Mouse (Mus musculus): ENCODE data around the gene Alox12b. TPM values are rescaled to one million over a fixed set of nuclear protein-coding genes. Genes with fewer than 3 reads are reported as not detected.

The Alox12b gene
- total RNA-seq, 2 experiments from 2014 or later: not detected

DNA sequence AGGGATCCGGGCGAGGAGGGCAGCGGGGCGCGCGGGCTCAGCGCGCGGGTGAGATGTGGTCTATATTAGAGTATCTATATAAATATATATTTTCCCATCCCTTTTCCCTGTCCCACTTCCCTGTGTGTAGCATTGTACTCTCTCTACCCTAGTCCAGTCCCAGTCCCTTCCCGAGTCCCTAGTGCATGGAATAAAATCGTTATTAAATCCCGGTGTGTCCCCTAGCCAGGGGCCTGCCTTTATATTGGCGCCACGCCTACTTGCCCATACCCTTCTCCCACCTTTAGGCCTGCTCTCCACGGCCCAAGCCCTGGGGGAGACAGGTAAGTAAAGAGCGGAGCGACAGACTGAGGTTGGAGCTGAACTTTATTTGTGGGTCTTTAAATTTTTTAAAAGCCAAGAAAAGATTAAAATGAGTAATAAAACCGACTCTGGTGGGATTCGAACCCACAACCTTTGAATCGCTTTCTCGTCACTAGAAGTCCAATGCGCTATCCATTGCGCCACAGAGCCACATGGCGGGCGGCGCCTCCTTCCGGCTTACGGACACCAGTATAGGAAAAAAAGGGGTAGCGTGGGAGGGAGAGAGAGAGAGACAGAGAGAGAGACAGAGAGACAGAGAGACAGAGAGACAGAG, 33.6 kb upstream of the Alox12b start:
- DNase-seq: peak; percentile 92 to 95

DNA sequence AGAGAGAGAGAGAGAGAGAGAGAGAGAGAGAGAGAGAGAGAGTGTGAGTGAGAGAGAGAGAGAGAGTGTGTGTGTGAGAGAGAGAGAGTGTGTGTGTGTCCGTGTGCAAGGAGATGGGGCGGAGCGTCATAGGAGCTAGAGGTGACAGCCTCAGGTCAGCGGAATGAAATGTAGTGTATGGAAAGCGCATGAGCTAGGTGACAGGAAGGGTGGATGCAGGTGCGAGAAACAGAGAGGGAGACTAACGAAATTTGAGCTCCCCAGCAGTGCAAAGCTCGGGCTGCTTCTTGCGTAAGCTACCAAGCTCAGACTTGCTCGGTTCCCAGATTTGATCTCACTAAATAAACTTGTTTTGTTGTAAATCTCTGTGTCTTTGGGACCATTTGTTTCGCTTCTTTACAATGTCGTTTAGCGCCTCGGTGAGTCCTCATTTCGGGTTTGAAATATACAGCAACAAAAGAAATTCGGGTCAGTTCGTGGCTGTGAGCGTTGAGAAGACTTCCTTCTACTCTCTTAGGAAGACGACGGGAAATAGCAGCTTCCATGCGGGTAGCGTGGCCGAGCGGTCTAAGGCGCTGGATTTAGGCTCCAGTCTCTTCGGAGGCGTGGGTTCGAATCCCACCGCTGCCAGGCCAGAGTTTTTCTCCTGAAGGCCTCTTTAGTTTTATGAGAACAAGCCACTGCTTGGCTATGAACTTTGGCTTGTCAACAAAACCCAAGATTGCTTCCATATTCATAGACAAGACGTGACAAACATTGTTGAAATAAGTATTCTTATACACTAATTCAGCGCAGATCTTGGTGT, 32.9 kb upstream of the Alox12b start:
- DNase-seq: peak; percentile 92 to 96

DNA sequence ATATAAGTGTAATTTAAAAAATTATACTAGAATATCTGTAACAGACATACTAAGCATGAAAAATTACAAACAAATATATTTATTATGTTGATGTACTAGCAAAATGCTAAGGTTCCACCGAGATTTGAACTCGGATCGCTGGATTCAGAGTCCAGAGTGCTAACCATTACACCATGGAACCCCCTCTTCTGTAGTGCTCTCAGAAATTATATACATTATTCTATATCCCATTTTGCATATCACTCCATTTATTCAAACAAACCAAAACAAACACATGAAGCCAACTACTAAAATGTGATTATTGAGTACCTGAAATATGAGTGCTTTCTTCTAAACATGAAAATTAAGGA, 32.3 kb upstream of the Alox12b start:
- DNase-seq: peak; percentile 69 to 90

DNA sequence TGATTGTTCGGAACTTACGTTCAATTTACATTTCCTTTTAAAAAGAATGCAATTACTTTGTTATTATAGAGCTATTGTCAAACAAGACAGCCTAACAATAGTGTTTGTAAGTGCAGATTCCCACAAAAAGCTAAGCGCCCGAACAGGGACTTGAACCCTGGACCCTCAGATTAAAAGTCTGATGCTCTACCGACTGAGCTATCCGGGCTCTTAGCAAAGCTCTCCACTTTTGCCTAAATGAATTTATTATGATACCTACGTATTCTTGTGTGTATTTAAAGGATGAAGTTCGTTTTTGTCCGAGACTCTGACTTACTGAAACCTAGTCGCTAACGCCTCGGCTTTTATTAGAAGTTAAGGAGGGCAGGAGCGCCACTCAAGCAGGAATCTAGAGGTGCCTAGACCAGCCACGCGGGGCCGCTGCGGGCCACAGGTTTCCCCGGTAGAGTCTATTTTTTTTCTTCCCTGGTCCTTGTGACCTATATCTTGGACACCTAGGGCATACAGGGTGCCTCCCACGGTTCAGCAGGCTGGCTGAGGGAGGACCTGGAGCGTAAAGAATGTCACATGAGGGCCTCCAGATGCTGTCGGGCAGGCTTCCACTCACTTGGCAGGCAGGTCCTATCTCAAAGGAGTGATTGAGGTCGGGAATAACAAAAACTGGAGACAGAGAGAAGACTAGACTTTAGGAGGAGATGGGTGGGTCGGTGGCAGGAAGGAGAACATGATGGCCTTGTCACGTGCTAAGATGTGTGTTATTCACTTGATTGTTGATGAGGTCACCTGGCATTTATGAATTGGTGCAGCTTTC, 31.5 kb upstream of the Alox12b start:
- peak; percentile 85 to 92 for DNase-seq

DNA sequence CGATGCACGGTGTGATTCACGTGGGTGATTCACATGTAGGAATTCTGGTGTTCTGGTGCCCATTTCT, 31.1 kb upstream of the Alox12b start, which contains the start of gene Aloxe3:
TSS of gene Aloxe3 (plus strand) at position 45 of the 67 bp plus-strand sequence.
- DNase-seq: no peak

DNA sequence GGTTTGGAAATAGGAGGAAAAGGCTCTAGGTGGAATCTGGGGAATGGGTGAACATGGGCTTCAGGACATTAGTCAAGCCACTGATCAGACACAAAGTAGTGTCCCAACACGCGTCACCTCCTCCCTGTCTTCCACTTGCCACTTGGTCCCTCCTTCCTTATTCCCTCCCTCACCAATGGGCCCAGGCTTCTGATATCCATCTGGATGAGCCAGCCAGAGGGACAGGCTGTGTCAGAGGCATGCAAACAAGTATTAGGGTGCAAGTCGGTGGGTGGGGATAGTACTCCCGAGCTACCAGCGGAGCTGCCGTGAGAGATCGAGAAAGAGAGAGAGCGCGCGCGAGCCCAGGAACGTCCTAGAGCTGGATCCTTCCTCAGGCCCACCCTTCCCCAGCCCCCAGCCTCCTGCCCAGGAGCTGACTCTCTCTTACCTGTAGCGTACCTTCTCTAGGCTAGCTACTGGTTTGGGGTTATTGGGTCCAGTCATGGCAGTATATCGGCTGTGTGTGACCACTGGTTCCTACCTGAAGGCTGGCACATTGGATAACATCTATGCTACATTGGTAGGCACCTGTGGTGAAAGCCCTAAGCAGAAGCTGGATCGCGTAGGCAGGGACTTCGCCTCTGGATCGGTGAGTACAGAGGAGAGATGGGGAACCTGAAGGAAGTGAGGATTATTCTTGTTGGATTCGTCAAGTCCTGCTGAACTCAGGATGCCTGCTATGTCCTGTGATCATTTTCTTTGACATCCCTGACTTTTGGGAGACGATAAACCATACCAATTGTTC, 30.7 kb upstream of the Alox12b start:
- DNase-seq: no peak

DNA sequence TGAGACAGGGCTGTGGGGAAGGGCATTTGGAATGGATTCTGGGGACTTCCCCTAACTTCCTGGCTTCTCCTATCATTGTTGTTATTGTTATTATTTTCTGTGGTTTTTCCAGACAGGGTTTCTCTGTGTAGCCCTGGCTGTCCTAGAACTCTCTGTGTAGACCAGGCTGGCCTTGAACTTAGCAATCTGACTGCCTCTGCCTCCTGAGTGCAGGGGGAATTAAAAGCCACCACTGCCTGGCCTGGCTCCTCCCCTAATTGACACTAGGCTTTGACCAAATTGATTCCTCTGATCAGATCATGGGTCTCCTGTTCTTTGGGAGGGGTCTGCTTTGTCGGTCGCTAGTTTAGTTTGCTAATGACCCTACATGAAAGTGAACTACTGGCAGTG, 30.1 kb upstream of the Alox12b start:
- DNase-seq: no peak

DNA sequence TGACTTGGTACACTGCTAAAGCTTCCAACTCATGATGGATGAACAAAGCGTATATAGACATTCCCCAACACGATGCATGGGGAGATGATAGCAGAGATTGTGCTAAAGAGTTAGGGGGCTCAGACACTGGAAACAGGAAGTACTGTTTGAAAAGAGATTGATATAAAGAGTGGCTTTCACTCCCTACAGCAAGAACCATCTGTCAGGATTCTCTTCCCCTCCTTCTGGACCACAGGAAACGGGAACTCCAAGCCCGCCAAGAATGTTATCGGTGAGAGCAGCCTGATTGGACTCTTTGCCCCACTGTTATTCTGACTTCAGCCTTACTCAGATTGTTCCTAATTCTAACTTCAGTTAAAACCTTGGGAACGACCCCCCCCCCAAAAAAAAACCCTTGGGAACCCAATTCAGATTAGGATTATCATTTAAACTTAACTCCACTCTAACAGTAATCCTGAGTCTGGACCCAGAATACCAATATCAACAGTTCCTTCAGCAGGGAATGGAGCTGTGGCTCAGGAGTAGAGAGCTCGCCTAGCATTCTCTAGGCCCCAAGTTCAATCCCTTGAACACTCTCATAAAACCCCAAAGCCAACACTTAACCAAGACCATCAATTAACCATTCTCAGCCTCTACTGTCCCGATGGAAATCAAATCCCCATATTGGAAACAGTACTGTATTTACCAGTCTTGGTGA, 28.2 kb upstream of the Alox12b start:
- no peak for DNase-seq

DNA sequence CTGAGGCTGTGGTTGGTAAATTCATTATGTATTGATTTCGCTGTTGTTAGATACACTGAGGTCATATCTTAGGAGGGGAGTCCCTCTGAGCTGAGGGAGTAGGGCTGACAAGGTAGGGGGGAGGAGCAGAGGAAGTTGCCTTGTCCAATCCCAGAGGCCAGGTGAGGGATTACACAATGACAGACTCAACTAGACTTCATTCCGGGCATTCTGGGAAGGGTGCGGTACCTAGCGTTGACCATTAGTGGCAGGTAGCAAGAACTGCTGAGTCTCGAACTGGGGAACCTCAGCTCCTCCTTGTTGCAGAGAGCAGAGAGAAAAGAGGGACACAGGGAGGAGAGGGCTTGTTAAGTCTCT, 23.2 kb upstream of the Alox12b start:
- DNase-seq: no peak

DNA sequence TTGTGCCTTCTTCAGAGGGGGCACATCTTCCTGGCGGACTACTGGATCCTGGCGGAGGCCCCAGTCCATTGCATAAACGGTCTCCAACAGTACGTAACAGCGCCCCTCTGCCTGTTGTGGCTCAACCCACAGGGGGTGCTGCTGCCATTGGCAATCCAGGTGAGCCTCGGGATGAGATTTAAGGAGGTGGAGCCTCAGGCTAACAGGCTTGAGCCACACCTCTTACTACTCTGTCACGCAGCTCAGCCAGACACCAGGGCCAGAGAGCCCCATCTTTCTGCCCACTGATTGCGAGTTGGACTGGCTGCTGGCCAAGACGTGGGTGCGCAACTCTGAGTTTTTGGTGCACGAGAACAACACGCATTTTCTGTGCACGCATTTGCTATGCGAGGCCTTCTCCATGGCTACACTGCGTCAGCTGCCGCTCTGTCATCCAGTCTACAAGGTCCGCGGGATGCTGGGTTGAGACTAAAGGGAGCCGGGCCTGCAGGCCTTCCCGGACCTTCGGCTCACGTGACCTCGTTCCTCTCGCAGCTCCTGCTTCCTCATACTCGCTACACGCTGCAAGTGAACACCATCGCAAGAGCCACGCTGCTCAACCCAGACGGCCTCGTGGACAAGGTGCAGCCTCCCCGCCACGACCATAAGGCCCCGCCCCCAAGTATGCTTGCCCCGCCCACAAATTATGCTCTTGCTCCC, 22.7 kb upstream of the Alox12b start:
- DNase-seq: peak; percentile 39 to 69

DNA sequence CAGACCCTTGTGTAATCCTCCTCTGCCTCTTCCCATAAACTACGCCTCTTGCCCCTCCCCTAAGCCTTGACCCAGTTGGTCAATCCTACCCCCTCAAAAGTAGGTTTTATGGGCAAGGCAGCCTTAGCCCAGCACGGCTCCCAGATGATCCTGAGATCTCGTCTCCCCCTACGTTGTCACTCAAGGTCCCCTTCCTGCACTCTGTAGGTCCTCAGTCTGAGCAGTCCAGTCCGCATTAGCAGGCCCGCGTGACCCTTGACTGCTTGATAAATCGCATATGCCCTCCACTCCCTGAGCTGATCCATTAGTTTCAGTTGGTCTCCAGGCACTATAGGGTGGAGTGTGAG, 22.2 kb upstream of the Alox12b start:
- no peak for DNase-seq

DNA sequence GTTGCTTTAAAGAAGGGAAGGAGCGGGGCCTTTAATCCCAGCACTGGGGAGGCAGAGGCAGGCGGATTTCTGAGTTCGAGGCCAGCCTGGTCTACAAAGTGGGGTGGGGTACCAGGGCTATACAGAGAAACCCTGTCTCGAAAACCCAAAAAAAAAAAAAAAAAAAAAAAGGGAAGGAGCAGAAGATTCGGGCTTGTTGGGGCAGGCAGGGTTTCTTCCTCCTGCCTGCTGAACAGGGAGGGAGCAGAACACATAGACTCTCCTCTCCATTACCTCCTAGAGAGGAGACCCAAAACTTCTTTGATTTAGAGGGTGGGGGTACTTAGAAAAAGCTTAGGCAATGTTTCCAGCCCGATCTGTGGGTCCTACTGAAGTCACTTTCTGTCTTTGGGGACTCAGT, 21.4 kb upstream of the Alox12b start:
- no peak for DNase-seq

DNA sequence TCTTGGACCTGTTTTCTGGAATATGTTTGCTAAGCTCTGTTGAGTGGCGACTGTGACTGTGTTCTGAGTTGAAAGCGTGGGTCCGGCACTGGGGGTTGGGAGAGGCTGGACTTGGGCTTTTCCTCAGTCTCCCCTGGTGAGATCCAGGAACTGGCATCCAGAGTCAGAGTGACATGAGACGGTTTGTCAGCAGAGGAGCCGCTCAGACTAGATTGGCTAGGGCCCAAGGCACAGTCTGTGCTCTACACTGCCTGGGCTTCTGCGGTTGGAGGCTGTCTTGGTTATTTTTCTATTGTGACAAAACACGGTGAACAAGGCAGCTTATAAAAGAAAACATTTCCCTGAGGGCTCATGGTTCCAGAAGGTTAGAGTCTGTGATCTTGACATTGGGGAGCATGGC, 9.2 kb upstream of the Alox12b start:
- no peak for DNase-seq

DNA sequence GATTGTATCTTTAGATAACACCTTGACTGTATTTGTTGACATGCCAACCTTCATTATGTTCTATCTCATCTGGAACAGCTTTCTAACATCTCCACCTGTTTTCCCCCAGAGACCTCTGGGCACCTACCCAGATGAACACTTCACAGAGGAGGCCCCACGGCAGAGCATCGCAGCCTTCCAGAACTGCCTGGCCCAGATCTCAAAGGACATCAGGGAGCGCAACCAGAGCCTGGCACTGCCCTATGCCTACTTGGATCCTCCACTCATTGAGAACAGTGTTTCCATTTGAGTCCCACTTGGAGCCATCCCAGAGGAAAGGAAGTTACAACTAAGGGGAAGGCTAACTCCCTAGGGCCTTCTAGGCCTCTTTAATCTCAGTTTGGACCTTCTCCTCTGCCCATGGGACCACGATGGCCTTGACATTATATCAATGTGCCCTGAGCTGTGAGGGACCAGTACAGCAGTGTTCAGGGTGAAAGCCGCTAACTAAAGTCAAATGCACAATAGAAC, 8.3 kb upstream of the Alox12b start:
- DNase-seq: no peak

DNA sequence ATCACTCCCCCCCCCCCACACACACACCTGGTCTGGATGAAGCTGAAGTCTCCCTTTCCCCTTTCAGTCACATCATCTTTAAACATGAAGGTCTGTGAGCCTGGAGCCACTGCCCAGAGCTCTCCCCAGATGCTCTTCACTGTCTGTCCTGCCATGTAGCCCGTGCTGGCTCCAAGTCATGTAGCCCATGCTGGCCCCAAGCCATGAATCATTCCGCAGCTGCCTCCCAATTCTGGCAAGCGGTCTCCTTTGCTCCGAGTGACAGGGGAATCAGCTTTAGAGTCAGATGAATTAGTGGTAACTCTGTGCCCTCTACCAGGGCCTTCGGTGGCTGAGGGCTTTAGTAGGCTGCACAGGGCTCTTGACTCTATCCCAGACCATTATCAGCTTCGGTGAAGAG, 7.1 kb upstream of the Alox12b start:
- no peak for DNase-seq

DNA sequence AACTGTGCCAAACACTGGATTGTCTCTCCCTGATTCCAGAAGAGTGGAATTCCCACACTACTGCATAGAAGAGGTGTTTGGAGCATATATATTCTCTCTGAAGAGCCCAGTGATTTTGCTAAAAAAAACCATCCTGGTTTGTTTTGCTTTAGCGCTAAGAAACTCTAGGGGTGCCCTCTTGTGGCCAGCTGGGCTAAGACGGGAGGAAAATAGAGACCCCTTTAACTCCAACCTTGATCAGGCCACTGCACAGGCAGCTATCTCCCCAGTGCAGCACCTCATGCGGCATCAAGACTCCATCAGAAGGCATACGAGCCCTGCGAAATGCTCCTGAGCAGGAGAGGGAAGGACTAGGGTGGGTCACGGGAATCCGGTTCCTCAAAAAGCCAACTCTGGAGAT, 6.3 kb upstream of the Alox12b start:
- peak; percentile 59 to 86 for DNase-seq

DNA sequence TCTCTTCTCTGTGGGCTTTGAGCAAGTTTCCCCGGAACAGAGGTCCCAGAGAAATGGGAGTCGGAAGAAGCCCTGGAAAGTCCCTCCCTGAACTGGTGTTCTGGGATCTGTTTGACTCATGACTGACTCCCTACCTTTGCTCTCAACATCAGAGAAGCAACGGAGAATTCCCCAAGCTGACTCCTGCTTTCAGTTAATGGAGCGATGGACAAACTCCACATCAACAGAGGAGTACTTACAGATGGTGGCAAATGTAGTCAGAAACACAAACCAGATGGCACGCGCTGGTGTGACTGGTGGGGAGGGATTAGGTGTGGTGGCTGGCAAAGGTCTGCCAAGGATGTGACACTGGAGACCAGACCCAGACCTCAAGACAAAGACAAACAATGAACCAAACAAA, 5.8 kb upstream of the Alox12b start:
- no peak for DNase-seq

DNA sequence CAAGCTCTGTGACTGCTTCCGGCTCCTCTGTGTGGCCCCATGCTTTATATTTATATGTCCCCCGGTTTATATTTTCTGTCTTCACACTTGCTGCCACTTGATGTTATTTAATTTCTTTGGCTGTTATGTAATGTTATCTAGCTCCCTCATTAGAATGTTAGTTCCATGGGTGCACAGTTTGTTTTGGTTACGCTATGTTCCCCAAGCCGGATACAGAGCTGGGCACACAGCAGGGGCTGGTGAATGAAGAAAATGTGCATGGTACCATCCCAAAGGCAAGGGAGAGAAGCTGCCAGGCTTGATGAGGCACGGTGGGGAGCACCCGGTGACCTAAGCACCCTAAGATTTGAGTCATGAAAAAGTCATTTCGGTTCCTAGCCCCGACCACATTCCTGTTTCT, 3.0 kb upstream of the Alox12b start:
- DNase-seq: no peak

DNA sequence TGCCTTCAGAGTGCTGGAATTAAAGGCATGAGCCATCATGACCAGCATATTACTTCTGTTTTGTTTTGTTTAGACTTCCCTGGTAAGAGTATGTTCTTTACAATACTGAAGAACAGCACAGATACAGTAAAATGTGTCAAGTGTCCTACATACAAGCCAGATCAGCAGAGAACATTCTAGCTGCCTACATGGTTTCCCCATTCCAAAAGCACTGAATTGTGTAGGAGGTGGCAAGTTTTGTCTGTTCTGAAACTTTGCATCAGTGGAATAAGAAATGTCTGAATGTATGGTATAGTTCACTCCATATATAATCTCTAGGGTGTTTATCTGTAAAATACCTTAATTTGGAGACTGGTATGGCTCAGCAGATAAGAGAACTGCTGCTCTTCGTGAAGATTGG, 1.4 kb upstream of the Alox12b start:
- DNase-seq: no peak

DNA sequence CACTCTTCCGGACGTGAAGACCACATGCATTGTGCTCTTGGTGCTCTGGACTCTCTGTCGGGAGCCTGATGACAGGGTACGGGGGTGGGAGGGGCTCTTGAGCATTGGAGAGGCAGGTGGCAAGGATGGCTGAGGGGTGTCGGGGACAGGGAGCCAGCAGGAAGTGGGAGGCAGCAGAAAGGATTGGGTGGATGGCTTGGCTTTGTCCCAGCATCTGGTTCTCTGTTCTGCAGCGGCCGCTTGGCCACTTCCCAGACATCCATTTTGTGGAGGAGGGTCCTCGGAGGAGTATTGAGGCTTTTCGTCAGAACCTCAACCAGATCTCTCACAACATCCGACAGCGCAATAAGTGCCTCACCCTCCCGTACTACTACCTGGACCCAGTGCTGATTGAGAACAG, 12.5 kb downstream of the Alox12b start:
- no peak for DNase-seq

DNA sequence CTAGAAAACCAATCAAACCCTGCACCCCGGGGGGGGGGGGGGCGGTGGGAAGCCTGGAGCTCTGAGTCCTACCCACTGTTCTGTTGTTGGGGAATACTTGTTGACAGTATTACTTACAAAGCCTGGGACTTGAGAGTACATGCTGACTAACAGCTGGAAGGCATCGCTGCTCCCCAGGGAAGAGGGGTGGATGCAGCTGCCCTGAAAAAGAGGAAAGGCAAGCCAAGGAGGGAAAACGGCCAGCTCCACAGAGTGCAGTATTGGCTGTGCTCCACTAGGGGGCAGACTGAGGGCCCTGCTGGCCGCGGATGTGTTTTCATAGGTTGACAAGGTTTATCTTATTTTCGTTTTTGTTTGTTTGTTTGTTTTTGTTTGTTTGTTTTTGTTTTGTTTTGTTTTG, 14.8 kb downstream of the Alox12b start:
- peak; percentile 88 to 89 for DNase-seq

DNA sequence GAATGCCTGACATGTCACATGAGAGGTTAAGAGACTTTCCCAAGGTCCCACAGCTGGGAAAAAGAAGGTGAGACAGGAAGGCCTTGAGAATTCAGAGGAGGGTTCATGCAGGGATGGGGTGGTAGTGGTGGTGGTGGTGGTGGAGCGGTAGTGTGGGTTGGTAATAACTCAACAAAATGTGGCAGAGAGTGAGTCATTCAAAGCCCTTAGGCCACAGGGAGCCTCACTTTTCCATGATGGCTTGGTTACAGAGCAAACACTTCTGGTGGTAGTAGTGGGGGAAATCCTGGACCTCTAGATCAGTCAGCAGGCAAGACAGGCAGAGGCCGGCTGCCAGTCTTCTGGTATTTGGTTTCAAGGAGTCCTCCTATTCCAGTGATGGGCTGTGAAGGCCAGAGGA, 15.8 kb downstream of the Alox12b start:
- no peak for DNase-seq

All from heart, adult 18-20 months (tissue).